Mouse (Mus musculus) ES-Bruce4 (cell line): Measurements from ENCODE around the gene Lgals2.

Experiments used
- CTCF ChIP-seq: IDR thresholded peaks from one replicate; pipeline ENCODE4 v1.8.1; 2011; ENCODE audit warnings: low read depth, low read length
- POLR2A ChIP-seq: IDR thresholded peaks from one replicate; pipeline ENCODE4 v1.8.1; 2011; ENCODE audit warnings: low read length; ENCODE audit not compliant: insufficient read depth

DNA sequence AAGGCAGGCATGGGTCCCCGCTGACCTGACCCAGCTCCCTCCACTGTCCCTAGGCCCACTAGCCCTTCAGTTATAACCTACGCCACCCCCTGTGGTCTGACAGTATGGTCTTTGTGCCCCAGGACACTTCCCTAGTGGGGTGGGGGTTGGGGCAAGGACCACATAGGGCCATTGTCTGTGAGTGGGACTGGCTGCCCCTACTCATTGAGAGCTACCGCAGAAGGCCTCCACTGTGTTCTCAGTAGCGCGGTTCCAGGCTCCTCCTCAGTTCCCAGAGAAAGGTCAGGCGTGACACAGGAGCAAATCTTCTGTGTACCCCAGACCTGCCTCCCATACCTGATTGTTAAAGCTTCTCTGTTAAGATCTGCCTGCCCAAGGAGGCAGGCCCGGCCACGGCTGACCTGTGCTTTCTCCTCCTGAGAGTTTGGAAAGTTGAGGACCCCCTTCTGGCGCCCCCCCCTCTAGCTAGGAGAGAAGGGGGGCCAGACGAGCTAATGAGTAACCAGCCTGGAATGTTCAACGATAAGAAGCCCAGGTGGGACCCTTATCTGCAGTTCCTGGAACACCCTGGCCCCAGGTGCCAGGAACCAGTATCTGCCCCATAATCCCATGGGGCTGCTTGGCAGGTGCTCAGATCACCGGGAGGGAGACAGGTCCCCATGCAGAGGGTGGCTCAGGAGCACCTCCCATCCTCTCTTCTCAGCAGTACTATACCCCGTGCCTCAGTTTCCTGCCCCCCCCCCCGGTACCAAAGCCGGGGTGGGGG is 5.1 kb downstream of the Lgals2 start:
- TF ChIP-seq CTCF (no peak), POLR2A (no peak)
